Mouse (Mus musculus) right cerebral cortex, postnatal 4 days (tissue): ENCODE measurements at regions not wholly inside any gene's neighbourhood (a gene's known extent, or its start where the extent isn't known, plus 50 kb on each side); places are given as distances from the start of the nearest gene placed in this dataset.
A peak's percentile ranks its signal among the peaks of the same experiment; 100 is the strongest.
"Not testable (repeated sequence)": the region's sequence is repeated elsewhere in the genome, so short reads cannot be mapped to it uniquely, and the experiment has no call there.

Experiments
- DNase-seq: peaks from one replicate; pipeline ENCODE4 v3.0.0-alpha.2; 2022

- DNase-seq: no peak
Measured at GRCm38 (mm10) chr3:11094804-11095203, 759.3 kb upstream of the Gm38303 start.

GRCm38 (mm10) chr3:11094138-11094537 is 758.7 kb upstream of the Gm38303 start:
- no peak for DNase-seq

GRCm38 (mm10) chr3:11083291-11083690 is 747.8 kb upstream of the Gm38303 start:
- no peak for DNase-seq

GRCm38 (mm10) chr3:11074012-11074411 is 738.5 kb upstream of the Gm38303 start:
- DNase-seq: no peak

- no peak for DNase-seq
Measured at GRCm38 (mm10) chr3:11034995-11035769, 699.7 kb upstream of the Gm38303 start.

GRCm38 (mm10) chr3:11029991-11030390 is 694.5 kb upstream of the Gm38303 start:
- DNase-seq: no peak

- DNase-seq: peak; percentile 17
Measured at GRCm38 (mm10) chr3:11024422-11024821, 688.9 kb upstream of the Gm38303 start.

GRCm38 (mm10) chr3:11020048-11020447 is 684.6 kb upstream of the Gm38303 start:
- no peak for DNase-seq

GRCm38 (mm10) chr3:11014911-11015310 is 679.4 kb upstream of the Gm38303 start:
- DNase-seq: not testable (repeated sequence)

GRCm38 (mm10) chr3:11007363-11007762 is 671.9 kb upstream of the Gm38303 start:
- no peak for DNase-seq

- DNase-seq: no peak
Measured at GRCm38 (mm10) chr3:11006531-11007269, 671.2 kb upstream of the Gm38303 start.

- DNase-seq: no peak
Measured at GRCm38 (mm10) chr3:10978968-10979367, 643.5 kb upstream of the Gm38303 start.

- DNase-seq: no peak
Measured at GRCm38 (mm10) chr3:10974429-10974828, 638.9 kb upstream of the Gm38303 start.

GRCm38 (mm10) chr3:10952583-10952982 is 617.1 kb upstream of the Gm38303 start:
- DNase-seq: no peak

GRCm38 (mm10) chr3:10917056-10917455 is 581.6 kb upstream of the Gm38303 start:
- no peak for DNase-seq

- peak; percentile 4 for DNase-seq
Measured at GRCm38 (mm10) chr3:10891981-10892380, 556.5 kb upstream of the Gm38303 start.
